Mouse (Mus musculus) layer of hippocampus, adult 8-10 months (tissue): Measurements from ENCODE around the gene Gnpda2. TPM values are rescaled to one million over a fixed set of nuclear protein-coding genes. Genes with fewer than 3 reads are reported as not detected.

Experiments
- DNase-seq, 2 experiments: peaks; one replicate each; pipeline ENCODE4 v3.0.0; 2022; ENCODE audit warnings: low spot score in 2 of 2
- total RNA-seq, 4 experiments: library from RNA; stranded (reverse); gene quantifications; 2 replicates each; pipeline ENCODE4 v1.2.4; 2022

Gnpda2 gene
- total RNA-seq, result 10 to 100 TPM; 16.5 to 22.5 (median 18.6) TPM

DNA sequence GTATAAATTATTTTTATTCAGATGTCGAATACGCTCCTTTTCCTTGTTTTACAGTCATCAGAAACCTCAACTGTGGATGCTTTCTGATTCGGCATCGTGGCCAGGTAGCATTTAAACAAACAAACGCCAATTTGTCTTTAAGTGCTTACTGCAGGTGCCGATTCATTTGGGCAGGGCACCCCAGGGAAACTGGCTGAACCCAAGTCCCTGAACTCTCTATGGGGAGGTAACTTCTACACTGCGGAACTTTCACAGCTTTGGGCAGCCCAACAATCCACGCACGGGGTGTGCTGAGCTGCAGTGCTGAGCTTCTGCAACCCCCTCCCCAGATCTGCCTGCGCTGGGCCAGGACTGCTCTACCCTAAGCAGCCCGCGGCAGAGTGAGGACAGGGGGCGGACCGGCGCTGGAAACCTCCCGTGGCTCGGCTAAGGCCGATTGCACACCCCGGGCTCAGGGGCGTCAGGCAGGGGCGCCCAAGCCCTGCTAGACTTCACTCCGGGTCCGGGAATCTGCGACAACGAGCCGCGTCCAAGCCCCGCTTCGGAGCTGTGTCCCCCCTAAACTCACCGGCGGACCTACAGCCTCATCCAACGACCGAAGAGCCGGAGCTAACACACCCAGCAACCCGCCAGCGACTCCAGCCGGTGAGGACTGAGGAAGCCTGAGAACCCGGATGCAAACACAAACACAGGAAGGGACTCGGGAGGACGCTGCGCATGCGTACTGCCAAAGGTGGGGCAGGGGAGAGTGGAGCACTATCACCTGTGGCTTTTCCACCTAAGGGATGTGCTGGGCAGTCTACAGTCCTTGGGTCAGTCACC, at the start of gene Gnpda2:
TSS of gene Gnpda2 (minus strand) at position 701 of the 822 bp plus-strand sequence.
- peak; percentile 85 to 87 for DNase-seq

DNA sequence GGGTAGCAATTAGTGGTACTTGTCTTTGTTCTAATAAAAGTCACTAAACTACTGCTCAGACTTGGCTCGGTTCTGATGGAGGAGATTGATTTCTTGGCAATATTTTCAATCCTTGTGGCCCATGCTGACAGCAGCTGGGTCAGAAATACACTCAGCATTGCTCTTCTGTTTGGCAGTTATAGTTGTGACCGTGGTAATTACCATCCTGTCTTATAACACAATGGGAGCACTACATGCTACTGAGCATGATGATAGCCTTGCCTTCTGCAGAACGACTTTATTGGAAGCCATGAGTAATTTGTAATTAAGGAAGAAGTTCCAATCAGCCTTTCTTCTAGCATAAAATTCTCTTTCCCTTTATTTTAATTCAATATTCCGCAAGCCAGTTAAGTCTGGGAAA, 42.6 kb upstream of the Gnpda2 start:
- no peak for DNase-seq

DNA sequence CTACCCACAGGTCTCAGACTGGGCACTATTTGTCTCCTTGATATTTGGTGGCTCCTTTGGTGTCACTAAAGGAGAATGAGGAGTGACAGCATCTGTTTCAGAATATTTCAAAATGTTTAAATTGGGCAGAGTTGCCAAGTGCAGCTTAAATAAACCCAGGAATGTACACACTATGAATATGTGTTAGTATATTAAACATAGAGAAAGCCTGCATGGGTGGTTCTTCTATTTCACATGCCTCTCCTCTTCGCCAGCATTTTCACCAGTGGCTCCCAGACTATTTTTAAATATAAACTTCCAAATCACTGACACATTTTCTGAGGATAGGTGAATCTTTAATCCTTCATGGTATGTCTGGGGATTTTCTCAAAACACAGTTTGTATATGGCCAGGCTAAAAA, 28.8 kb upstream of the Gnpda2 start:
- DNase-seq, result no peak

DNA sequence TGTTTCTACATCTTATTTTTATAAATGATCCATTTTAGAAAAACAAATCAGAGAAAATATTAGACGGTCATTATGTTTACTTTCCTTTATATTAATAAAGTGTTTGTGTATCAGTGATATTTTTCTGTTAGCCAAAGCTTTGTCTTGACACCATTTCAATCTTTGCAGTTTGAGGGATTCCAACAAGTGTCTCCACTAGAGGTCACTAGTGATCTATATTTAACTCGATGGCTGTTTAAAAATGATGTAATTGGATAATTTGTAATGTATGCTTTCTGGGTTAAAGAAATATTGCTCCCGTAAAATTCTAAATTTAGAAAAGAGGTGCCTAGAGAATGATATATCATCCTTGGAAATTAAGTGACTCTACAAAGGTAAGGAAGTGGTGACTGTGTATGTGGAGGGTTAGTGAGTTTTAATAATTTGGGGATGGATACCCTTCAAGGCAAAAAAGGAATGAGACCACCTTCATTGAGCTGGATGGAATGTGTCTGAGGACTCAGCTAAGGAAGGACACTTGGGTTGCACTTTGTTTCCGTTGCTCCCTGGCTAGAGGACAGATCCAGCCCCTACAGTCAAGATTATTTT, 21.2 kb upstream of the Gnpda2 start:
- no peak for DNase-seq

DNA sequence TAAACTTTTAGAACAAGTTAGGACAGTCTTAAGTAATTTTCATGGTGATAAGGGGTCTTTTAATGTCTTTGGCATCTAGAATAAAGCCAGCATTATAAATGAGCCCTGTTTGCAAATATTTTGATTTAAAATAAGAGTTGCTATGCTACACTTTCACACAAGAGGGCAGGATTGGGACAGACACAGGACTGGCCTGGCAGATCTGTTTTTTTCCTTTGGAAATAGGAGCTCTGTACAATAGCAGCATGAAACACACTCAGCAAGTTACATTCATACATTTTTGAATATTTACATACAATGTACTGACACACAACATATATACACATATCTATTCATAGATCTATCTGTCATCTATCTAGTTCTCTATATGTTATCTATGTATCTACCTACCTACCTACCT, 8.9 kb upstream of the Gnpda2 start:
- no peak for DNase-seq

DNA sequence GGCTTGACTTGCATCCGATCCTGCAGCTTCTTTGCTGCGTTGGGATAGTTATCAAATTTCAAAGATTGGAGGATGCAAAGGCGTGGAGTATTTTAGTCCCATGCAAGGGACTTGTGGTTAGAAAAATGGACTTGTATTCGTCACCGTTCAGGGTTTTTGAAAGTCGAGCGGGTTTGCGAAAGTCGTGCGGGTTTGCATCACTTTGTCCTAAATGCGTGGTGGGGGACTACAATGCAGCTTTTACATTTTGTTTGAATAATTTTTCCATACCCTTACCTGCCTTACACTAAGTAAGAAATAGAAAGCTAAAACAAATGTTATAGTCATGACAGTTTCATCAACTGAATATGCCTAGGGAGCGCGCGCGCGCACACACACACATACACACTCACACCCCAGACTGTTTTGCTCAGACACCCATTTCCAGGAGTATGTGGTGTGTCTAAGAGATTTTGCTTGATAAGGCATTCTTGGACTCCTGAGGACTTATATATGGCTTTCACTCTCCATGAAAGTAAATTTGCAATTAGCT, 34.7 kb downstream of the Gnpda2 start:
- no peak for DNase-seq

DNA sequence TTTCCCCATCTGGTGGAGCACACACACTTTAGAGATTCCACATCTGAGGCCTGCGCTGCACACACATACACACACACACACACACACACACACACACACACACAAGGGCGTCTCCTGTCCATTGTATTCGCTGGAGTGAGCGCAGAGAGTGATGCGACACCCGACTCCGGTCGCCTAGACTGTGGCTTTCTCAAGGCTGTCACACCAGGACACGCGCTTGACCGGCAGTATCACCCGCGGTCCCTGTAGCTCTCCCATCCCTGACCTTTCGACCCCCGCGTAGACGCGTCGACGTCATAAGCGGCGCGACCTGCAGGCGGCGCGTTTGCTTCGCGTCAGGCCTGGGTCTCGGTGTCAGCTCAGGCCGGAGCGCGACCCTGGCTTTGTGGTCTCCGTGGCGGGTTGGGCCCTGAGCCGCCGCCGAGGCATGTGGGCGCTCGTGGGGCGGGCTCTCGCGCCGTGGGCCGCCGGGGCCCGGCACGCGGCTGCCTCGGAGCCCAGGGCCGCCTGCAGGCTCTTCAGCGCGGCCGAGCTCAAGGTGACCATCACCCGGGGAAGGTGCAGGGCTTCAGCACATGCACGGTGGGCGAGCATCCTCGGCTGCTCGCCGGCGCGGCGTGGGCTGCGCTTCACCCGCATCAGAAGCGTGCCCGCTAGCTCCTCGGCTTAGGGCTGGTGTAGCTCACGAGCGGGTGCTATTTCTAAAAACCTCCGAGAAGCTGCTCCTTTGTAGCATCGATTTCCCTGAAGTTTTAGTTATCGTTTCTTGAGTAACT, 35.3 kb downstream of the Gnpda2 start, which contains the start of gene Guf1:
TSS of gene Guf1 (plus strand) at position 296 of the 776 bp plus-strand sequence.
- DNase-seq, result peak; percentile 90 to 95

DNA sequence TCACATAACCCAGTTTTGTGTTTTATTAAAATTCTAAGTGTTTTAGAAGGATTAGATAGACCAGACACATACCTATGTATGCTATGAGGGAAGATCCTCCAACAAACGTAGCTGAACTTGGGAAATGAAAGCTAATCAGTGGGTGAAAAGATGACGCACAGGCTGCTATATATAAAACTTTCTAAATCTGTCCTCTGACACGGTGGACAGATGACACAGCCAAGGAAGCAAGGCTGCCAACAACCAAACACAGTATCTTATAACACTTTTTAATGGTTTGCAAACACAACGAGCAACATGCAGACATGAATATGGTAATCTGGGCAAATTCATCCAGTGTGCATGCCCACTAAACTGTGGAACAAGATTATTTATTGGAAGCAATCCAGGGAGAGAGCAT, 49.7 kb downstream of the Gnpda2 start, which contains the start of gene Yipf7:
TSS of gene Yipf7 (minus strand) at position 160 of the 400 bp plus-strand sequence.
- no peak for DNase-seq

DNA sequence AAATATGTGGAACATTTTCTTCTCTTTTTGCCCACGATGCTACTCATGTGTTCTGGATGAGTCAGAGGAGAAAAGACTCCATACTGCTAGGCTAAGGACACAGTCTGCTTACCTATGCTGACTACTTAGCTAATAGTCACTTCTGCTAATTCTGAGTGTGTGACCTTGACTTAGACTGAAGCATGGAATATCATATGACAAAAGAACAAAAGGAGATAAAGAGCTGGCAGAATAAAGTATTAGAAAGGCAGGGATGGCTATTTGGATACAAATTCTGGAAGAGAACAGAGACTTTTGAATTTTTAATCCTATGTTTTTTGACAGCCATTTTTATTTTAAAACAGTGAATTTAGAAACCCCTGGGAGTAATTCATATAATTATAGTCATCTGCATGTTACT, 50.5 kb downstream of the Gnpda2 start:
- no peak for DNase-seq

DNA sequence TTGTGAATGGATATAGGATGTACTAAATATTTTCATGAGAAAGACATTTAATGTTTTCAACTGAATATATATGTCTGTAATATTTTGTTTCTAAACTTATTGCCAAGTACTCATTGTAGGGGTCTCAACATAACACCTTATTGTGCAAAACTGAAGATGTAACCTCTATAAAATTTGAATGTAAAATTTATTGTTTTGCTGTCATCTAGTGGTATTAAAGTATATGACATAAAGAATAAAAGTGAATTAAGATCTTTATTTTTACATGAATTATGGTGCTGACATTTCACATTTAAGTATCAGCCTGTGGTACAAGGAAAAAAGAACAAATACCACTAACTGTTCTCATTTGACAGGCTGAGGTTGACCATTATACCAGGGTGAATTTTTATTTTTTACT, 68.2 kb downstream of the Gnpda2 start:
- no peak for DNase-seq

Other genes starting within 250 kb of the Gnpda2 start
- 1 to 10 TPM in 1 of 4 experiments, not detected in 3; 1.3 TPM for gene Yipf7, start 49.7 kb downstream of the Gnpda2 start, total RNA-seq
- 10 to 100 TPM; 21.0 to 27.1 (median 23.9) TPM for gene Guf1, start 35.4 kb downstream of the Gnpda2 start, total RNA-seq